Mouse (Mus musculus) hindbrain, embryonic 14.5 days (tissue): Measurements from ENCODE around the gene Phactr3. TPM values are rescaled to one million over a fixed set of nuclear protein-coding genes. Genes with fewer than 3 reads are reported as not detected.
A peak's percentile ranks its signal among the peaks of the same experiment; 100 is the strongest.

Experiments used
- ATAC-seq: fragments of 200-750 bp; cut with Nextera tagmentation; 2 replicates; pipeline ENCODE4 v1.8.0; 2017; ENCODE audit warnings: moderate number of reproducible peaks, mild to moderate bottlenecking, moderate TSS enrichment, moderate library complexity; ENCODE audit not compliant: low FRiP score
- DNase-seq: peaks from one replicate; pipeline ENCODE4 v3.0.0-alpha.2; 2015; ENCODE audit warnings: low spot score
- H3K27ac ChIP-seq: fragments of 300-500 bp; sonication (generic); 2 replicates; pipeline ENCODE4 v1.5.1; 2014; ENCODE audit warnings: mild to moderate bottlenecking, moderate library complexity
- H3K27me3 ChIP-seq: fragments of 300-500 bp; sonication (generic); 2 replicates; pipeline ENCODE4 v1.6.1; 2014; ENCODE audit warnings: mild to moderate bottlenecking, low read length, mixed read lengths; ENCODE audit not compliant: control insufficient read depth, insufficient read depth
- H3K36me3 ChIP-seq: fragments of 300-500 bp; sonication (generic); replicated peaks from 2 replicates; pipeline ENCODE4 v1.6.1; 2014; ENCODE audit not compliant: control insufficient read depth, insufficient read depth
- H3K4me1 ChIP-seq: fragments of 300-500 bp; sonication (generic); replicated peaks from 2 replicates; pipeline ENCODE4 v1.6.1; 2014; ENCODE audit warnings: antibody characterized with exemption, low read length, mixed read lengths; ENCODE audit not compliant: control insufficient read depth, insufficient read depth
- H3K4me2 ChIP-seq: fragments of 300-500 bp; sonication (generic); replicated peaks from 2 replicates; pipeline ENCODE4 v1.6.1; 2014; ENCODE audit warnings: mild to moderate bottlenecking, moderate library complexity
- H3K4me3 ChIP-seq: fragments of 300-500 bp; sonication (generic); replicated peaks from 2 replicates; pipeline ENCODE4 v1.5.1; 2014; ENCODE audit warnings: mild to moderate bottlenecking, low read length
- H3K9ac ChIP-seq: fragments of 300-500 bp; sonication (generic); 2 replicates; pipeline ENCODE4 v1.6.1; 2014
- H3K9me3 ChIP-seq: fragments of 300-500 bp; sonication (generic); 2 replicates; pipeline ENCODE4 v1.6.1; 2016; ENCODE audit warnings: low read length; ENCODE audit not compliant: control insufficient read depth
- WGBS: fragments of 180-500 bp; shearing (Covaris S2); extraction: QIAGEN DNeasy Blood & Tissue Kit; methylation state at CpG from one replicate; pipeline ENCODE4 v1.1.7; 2014; 5-methylcytosine and 5-hydroxymethylcytosine counted together
- polyA plus RNA-seq: library from polyadenylated mRNA; unstranded; fragments of >200 nt; fragmentation: Nextera tagmentation; extraction: Ambion mirVana; gene quantifications from 2 replicates; pipeline ENCODE4 v1.2.1, GENCODE M21; 2014

The Phactr3 gene
- polyA plus RNA-seq, 1 experiment from 2014 or later, result 56.9 TPM

DNA sequence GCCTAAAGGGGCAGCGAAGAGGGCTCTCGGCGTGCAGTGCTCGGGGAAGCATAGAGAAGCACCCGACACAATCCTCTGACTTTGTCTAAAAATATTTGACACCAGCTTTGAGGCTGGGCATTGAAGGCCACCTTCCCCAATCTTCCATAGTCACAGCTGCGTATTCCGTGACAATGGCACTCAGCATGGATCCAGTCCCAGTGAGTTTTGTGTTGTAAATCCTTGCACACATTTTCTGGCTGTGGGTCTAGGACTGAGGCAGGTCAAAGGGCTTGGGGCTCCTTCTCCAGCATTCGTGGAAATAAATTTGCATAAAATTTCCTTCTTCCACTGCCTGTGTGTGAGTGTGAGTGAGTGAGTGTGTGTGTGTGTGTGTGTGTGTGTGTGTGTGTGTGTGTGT, 51.2 kb downstream of the Phactr3 start:
- ATAC-seq, result no peak
- DNase-seq, result no peak
- no peak overlapping the region for H3K4me3 ChIP-seq
- no peaks in the 10 kb centered on the region for H3K36me3 ChIP-seq
- no peak overlapping the region for H3K4me2 ChIP-seq
- H3K4me1 ChIP-seq, result peaks cover 9% of the 10 kb centered on the region; the same call in 1 of the 2 replicates
- H3K9ac ChIP-seq, result no peak overlapping the region
- 40% methylated on average over 8 of the region's 8 CpGs for WGBS
- H3K9me3 ChIP-seq, result no peaks in the 10 kb centered on the region
- no peak overlapping the region for H3K27ac ChIP-seq
- H3K27me3 ChIP-seq, result no peaks in the 10 kb centered on the region

DNA sequence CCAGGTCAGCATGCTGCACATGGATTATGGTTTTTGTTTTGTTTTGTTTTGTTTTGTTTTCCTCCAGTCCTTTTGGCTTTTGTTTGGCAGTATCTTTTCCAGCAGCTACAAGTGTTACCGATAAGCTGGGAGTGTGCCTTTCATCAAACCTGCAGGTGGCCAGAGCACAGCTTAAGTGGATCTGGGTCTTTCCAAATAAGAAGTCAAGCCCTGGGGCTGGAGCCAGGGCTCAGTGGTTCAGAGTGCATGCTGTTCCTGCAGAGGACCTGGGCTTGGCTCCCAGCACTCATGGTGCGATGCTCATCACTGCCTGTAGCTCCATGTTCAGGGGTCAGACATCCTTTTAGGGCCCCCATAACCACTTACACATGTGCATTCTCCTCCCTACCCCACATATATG, 55.2 kb downstream of the Phactr3 start:
- H3K9ac ChIP-seq, result no peak overlapping the region
- H3K36me3 ChIP-seq, result no peaks in the 10 kb centered on the region
- H3K9me3 ChIP-seq, result no peaks in the 10 kb centered on the region
- WGBS, result 48% methylated on average over 2 of the region's 2 CpGs
- H3K27ac ChIP-seq, result 0 out of 2 replicates have a peak overlapping the region, but pooled peaks have one; percentile 80
- H3K4me1 ChIP-seq, result peaks cover 20% of the 10 kb centered on the region
- no peaks in the 10 kb centered on the region for H3K27me3 ChIP-seq
- DNase-seq, result no peak
- no peak for ATAC-seq
- no peak overlapping the region for H3K4me2 ChIP-seq
- no peak overlapping the region for H3K4me3 ChIP-seq

DNA sequence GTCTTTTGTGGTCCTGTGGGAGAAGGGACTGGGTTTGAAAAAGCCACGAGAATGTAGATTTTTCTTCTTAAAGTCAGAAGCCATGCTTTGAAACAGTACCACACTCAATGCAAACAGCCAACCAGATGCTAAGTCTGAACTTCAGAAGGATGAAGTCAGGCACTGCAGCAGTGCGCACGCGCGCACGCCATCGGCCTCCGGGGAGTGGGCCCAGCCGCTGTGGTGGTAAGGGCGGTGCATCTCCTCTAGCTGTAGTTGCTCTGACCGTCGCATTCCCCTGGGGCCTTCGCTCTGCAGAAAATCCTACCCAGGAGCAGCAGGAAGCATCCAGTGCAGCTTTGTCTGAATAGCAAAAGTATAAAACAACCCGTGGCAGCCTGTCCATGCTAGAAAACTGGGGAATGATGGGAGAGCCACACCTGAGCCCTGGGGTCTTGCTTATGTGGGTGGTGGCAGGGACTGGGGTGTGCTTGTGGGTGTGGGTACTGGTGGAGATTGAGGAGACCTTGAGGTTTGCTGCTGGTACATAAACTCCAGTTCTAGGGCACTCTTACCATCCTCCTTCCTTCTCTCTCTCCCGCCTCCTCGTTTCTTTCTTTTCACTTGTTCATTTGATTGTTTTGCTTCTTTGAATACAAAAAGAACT, 56.6 kb downstream of the Phactr3 start:
- no peaks in the 10 kb centered on the region for H3K9me3 ChIP-seq
- H3K4me3 ChIP-seq, result peak overlapping the region; percentile 23
- H3K36me3 ChIP-seq, result no peaks in the 10 kb centered on the region
- H3K27me3 ChIP-seq, result no peaks in the 10 kb centered on the region
- H3K27ac ChIP-seq, result peak overlapping the region; percentile 80
- peaks cover 16% of the 10 kb centered on the region for H3K4me1 ChIP-seq
- DNase-seq, result peak; percentile 77
- ATAC-seq, result peak; percentile 81
- peak overlapping the region; percentile 56 for H3K4me2 ChIP-seq
- peak overlapping the region; percentile 66 for H3K9ac ChIP-seq
- 19% methylated on average over 16 of the region's 16 CpGs for whole genome bisulfite sequencing

DNA sequence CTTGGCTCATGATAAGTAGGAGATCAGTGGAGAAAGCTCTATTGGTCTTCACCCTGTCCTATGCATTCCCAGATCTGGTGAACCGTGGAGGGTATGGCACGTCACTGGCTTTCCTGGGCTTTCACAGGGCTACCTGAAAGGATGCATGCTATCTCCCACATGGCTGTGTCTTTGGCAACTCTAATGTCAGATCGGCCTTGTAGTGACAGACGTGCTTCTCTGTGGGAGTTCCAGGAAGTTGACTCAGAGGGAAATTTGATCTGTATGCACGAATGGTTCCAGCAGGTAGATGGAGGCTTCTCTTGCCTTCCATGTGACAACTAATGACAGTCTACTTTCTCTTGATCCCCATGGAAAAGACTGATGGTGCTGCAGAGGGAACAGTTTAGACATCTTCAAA, 65.5 kb downstream of the Phactr3 start:
- Histone ChIP-seq H3K4me3 (no peak overlapping the region), H3K9ac (no peak overlapping the region), H3K27ac (no peak overlapping the region), H3K9me3 (no peaks in the 10 kb centered on the region), H3K4me2 (no peak overlapping the region), H3K4me1 (no peaks in the 10 kb centered on the region; the same call in 1 of the 2 replicates), H3K27me3 (no peaks in the 10 kb centered on the region), H3K36me3 (no peaks in the 10 kb centered on the region)
- 77% methylated on average over 5 of the region's 5 CpGs for WGBS
- ATAC-seq, result no peak
- DNase-seq, result no peak

DNA sequence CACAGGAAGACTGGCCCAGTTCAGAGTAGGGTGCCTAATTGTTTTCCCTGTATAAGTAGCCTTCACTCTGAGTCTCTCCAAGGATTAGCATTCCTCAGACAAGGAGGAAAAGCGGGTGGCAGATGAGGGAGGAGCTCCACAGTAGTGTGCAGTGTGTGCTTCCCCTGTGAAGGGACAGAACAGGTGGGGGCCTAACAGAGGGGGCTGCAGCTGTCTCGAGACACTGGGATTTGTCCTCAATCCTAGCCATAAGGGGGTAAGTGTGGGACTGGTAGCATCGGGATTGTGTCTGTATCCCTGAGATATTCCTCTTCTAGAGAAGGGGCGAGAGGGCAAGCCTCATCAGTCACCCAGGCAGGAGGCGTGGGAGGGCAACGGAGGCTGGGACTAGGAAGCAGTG, 66.1 kb downstream of the Phactr3 start:
- Histone ChIP-seq H3K4me2 (no peak overlapping the region), H3K27me3 (no peaks in the 10 kb centered on the region), H3K9ac (no peak overlapping the region), H3K4me1 (no peaks in the 10 kb centered on the region; the same call in 1 of the 2 replicates), H3K4me3 (no peak overlapping the region), H3K27ac (no peak overlapping the region), H3K36me3 (no peaks in the 10 kb centered on the region), H3K9me3 (no peaks in the 10 kb centered on the region)
- WGBS, result 53% methylated on average over 6 of the region's 6 CpGs
- DNase-seq (no peak), ATAC-seq (0 out of 2 replicates have a peak, but pooled peaks have one; percentile 49)

DNA sequence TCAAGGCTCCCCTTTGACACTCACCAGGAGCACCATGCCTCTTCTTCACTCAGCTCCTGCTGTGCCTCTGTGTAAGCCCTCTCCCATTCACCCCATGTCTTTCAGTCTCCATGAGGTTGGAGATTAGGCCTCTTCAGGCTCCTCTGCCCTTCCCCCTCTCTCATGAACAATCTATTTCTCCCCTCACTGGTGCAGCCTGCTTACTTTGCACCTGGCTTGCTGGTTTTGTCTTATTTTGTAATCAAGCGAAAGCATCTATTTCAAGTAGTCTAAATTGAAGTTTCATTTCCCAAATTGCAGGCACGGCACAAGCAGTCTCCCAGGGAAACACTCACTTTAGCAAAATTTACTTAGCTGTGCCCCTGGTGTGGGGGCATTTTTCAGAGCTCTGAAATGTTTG, 70.2 kb downstream of the Phactr3 start:
- Histone ChIP-seq H3K9ac (no peak overlapping the region), H3K4me1 (peaks cover 19% of the 10 kb centered on the region), H3K27ac (peak overlapping the region; percentile 38; the same call in 1 of the 2 replicates), H3K27me3 (no peaks in the 10 kb centered on the region), H3K4me2 (no peak overlapping the region), H3K9me3 (no peaks in the 10 kb centered on the region), H3K36me3 (no peaks in the 10 kb centered on the region), H3K4me3 (no peak overlapping the region)
- ATAC-seq (no peak), DNase-seq (no peak)
- 54% methylated on average over 2 of the region's 2 CpGs for WGBS

DNA sequence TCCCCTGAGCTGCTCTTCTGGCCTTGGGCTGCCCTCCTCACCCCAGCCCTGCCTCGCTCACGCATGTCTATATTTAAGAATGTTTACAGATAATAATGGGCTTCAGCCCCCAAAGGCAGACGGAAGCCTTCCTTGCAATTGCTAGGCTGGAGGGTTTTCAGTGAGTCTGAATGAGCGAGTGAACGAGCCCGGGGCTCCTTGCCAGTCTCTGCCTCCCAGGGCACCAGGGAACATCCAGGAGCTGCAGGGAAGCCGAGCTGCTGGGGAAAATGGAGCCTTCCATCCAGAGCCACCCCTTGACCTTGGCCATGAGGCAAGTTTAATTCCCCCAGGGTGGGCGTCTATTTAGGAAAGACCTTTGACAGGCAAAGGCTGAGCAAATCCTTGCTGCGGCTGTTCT, 74.1 kb downstream of the Phactr3 start:
- Histone ChIP-seq H3K27me3 (no peaks in the 10 kb centered on the region), H3K9ac (peak overlapping the region; percentile 28; the same call in 1 of the 2 replicates), H3K4me3 (no peak overlapping the region), H3K9me3 (no peaks in the 10 kb centered on the region), H3K4me2 (no peak overlapping the region), H3K27ac (peak overlapping the region; percentile 47; the same call in 1 of the 2 replicates), H3K36me3 (no peaks in the 10 kb centered on the region), H3K4me1 (peaks cover 25% of the 10 kb centered on the region)
- DNase-seq (no peak), ATAC-seq (no peak)
- 44% methylated on average over 9 of the region's 9 CpGs for WGBS

DNA sequence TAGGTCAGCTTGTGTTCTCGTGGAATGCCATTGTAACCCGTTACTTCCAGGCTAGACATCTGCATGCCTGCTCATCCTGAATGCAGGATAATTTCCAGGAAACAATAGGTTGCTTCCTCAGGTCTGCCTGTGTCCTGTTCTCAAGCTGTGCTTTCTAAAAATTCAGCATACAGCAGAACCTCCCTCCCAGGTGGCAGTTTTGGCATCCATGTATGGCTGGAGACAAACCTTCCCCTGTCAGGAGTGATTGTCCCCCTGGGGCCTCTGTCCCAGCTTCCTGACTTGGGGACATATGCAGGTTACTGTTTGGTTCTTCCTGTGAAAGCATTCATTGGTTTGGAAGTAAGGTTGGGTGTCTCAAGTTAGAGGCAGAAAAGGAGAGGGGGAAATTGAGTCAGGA, 74.7 kb downstream of the Phactr3 start:
- DNase-seq (no peak), ATAC-seq (no peak)
- Histone ChIP-seq H3K9me3 (no peaks in the 10 kb centered on the region), H3K4me1 (peaks cover 25% of the 10 kb centered on the region), H3K9ac (no peak overlapping the region; the same call in 1 of the 2 replicates), H3K4me3 (no peak overlapping the region), H3K4me2 (no peak overlapping the region), H3K36me3 (no peaks in the 10 kb centered on the region), H3K27ac (peak overlapping the region; percentile 47; the same call in 1 of the 2 replicates), H3K27me3 (no peaks in the 10 kb centered on the region)
- WGBS, result 32% methylated on average over 2 of the region's 2 CpGs

DNA sequence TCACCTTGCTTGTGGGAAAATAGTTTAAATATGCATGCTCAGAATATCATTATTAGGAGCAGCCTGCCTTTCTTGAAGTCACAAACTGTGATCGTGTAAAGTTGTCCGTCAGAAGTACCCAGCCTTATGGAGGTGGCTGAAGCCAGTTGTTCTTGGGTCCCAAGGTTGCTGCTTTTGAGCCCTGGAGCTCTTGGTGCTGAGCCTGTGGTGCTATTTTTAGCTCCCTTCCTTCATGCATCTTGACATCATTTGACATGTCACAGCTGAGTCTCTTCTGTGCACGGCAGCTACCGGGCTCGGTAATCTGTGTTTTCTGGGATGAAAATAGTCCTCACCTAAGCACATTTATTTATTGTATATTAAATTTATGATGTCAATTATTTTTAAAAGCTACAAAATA, 76.1 kb downstream of the Phactr3 start:
- DNase-seq (no peak), ATAC-seq (no peak)
- Histone ChIP-seq H3K4me2 (no peak overlapping the region), H3K27me3 (no peaks in the 10 kb centered on the region), H3K27ac (peak overlapping the region; percentile 57), H3K4me3 (no peak overlapping the region), H3K36me3 (no peaks in the 10 kb centered on the region), H3K9ac (no peak overlapping the region), H3K4me1 (peaks cover 25% of the 10 kb centered on the region), H3K9me3 (no peaks in the 10 kb centered on the region)
- WGBS, result 53% methylated on average over 5 of the region's 5 CpGs
